Mouse (Mus musculus): ENCODE measurements around the gene Gatd1.
"Not testable (repeated sequence)": the region's sequence is repeated elsewhere in the genome, so short reads cannot be mapped to it uniquely, and the experiment has no call there.

Gene Gatd1

GRCm38 (mm10) chr7:141426948-141427730, 13.2 kb upstream of the Gatd1 start:
- no peak for DNase-seq (ENCODE audit: low spot score)

- no peak for DNase-seq (ENCODE audit: low spot score)
Measured at GRCm38 (mm10) chr7:141423811-141424210, 9.9 kb upstream of the Gatd1 start.

GRCm38 (mm10) chr7:141420030-141420702, 6.2 kb upstream of the Gatd1 start:
- no peak for DNase-seq (ENCODE audit: low spot score)

DNA sequence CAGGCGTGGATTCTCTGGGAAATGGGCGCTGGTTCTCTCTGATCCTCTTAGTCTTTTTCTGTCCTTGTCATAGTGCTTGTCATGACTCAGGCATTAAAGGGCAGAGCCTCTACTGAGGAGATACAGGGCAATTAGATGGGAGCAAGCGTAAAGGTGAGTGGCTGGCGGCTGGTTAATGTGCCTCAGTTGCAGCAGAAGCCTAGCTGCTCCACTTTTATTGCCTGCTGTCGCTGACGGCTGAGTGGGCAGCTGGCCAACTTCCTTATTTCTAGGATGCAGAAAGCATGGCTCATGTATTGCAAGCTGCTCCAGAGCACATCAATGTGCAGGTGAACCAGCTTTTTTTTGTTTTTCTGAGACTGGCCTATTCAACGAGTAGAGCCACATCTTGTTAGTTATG, 5.0 kb upstream of the Gatd1 start:
- DNase-seq (ENCODE audit: low spot score), result no peak

DNA sequence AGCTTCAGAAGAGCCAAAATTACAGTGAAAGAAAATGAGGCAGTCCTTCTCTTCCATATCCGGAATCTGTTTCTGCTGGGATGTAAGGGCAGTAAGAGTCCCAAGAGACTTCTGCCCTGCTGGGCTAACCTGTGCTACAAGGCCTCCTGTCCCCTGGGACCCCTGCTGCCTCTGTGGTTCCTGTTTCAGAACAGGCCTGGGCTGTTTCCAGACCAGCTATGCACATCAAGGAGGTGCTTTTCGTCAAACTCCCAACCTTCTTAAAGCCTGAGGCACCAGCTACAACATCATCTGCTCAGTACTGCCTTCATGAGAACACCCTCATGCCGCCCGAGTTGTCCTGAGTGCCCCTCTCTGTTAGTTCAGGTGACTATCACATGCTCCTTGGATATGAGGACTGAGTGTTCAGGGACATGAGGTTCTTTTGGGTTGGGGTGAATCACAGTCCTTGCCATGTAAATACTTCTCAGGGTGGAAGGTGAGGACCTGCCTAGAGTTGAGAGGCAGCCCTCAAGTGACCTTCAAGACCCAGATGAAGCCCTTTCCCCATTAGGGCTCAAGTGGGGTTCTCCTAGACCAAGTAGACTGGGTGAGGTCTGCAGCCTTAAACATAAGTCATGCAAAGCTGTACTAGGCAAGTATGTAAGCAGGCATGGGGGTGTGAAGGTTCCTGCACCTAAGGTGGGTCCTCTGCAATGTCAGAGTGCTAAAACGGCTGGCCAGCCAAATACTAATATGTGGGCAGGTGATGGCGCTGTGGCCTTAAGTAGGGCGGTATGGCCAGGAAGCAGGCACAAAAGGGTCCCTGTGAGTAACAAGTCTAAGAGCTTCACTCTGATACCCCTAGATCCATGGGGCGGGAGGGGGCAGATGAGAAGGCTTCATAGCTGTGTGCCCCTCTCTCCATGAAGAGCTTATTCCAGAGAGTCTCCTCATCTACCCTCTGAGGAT, 4.1 kb upstream of the Gatd1 start:
- no peak for DNase-seq (ENCODE audit: low spot score)

DNA sequence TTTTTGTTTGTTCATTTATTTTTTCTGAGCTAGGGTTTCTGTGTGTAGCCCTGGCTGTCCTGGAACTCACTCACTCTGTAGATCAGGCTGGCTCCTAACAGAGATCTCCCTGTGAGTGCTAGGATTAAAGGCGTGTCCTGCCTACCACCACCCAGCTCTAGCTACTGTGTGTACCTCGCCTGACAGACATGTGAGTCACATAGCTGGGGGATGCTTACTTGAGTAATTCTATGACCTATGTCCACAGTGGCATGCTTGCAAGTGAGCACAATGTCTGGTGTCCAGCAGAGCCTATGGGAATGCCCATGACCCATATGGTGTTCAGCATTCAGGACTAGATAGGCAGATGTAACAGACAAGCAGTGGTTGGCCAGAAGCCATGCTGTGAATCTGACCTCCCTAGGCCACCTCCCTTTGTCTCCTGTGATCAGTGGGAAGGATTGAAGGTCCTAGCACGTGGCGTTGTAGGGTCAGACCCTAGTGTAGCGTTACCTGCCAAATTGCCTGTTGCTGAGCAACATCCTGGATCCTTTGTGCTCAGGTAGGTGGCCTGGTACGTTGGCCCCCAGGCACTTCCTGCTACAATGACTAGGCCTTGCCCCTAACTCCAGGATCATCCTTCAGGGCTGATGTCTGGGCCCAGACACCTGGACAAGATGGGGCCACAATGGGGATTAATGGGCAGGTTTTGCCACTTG, 2.4 kb upstream of the Gatd1 start:
- DNase-seq (ENCODE audit: low spot score), result no peak

DNA sequence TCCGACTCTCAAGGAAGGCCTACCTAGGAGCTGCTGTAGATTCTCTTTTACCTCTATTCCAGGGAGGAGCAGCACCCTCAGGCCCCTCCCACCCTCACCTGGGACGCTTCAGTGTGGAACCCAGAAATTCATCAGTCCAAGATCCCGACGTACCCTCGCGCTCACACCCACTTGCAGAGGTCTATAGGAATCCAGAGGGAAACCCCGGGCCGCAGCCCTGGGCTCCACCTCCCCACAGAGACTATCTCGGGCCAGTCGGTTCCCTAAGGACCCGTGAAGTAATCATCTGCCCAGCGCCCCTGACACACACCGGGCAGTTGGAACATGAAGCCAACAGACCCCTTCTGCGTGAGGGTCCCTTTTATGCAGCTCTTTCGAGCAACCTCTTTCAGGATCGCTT, 605 bp downstream of the Gatd1 start:
- no peak for DNase-seq (ENCODE audit: low spot score)

DNA sequence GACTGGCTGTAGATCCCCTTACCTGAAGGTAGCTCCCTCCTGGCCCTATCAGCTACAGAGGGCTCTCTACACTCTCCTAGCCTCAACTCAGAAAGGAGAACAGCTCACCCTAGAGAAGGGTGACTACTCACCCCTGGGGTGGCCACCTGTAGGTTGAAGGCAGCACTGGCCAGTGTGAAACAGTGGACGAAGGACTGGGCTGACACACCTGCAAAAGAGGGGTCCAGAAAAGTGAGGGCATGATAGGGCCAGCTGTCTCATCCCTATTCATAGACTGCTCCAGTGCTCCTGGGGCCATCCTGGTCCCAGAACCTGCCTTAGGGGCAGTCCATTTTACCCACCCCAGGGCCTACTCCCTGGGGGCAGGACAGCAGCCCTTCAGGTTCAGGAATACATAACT, 2.3 kb downstream of the Gatd1 start:
- no peak for DNase-seq (ENCODE audit: low spot score)

DNA sequence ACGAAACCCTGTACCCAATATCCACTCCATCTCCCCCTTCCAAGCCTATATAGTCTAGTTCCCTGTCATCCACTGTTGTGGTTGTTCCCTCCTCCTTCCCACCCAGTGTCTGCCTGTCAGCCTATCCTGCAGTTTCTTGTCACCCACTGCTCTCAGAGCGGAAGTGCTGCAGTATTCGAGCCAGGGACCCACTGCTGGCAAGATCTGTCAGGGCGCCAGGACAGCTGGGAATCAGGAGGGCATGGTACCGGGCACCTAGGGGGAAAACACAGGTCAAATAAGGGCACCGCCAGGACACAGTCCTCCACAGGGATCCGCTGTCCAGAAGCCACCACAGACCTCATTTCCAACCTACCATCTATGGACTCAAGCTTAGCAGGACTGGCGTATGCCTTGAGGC, 3.3 kb downstream of the Gatd1 start:
- DNase-seq (ENCODE audit: low spot score), result no peak

DNA sequence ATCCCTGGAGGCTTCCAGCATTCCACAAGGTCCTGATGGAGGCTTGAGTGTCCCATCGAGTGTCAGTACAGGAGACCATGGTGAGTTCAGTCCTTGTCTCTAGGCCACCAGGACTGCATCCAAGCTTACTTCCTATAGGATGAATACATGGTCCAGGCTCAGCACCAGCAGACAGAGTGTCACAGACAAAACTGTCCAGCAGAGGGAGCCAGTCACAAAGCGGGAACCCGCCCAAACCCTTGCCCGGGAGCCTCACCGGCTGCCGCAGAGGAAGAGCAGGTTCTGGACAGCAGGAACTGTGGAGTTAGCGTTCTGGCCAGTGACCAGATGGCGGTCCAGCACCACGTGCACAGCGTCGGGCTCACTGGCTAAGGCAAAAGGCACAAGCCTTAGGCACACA, 5.1 kb downstream of the Gatd1 start:
- peak; percentile 79 for DNase-seq (ENCODE audit: low spot score)

- not testable (repeated sequence) for DNase-seq (ENCODE audit: low spot score)
Measured at GRCm38 (mm10) chr7:141407670-141408069, 6.3 kb downstream of the Gatd1 start.

DNA sequence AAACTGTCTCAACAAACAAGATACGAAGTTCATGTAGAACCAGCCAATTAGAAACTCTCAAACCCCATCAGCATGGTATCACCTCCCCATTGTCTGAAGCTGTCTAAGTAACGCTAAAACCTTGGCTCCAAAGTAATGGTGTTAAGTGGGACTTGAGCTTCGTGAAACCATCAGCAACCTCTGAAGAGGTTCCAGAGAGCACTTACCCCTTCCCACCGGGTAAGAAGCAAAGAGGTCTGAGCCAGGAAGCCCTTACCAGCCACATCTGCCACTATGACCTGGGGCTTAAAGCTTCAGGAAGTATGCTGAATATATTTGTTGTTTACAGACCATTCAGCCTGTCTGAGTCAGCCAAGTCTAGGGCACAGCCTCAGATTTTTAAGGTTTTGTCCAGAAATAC, 8.5 kb downstream of the Gatd1 start:
- DNase-seq (ENCODE audit: low spot score), result no peak

DNA sequence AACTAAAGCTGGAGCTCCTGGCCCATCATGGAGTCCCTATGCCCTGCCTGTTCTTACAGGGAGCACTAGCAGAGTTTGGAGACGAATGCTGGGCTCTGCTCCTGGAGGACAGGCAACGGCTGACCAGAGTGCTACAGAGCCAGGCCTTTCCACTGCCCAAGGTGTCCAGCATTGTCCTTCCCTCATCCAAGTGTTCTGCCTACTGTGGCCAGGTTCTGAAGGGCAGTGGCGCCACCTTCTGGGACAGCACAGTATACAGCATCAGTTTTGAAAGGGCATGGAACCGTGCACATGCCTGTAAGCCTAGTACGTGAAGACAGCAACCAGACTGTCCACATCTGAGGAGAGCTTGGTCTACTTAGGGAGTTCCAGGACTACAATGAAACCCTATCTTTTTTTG, 10.6 kb downstream of the Gatd1 start:
- DNase-seq (ENCODE audit: low spot score), result no peak

- no peak for DNase-seq (ENCODE audit: low spot score)
Measured at GRCm38 (mm10) chr7:141395348-141395747, 18.6 kb downstream of the Gatd1 start.

DNA sequence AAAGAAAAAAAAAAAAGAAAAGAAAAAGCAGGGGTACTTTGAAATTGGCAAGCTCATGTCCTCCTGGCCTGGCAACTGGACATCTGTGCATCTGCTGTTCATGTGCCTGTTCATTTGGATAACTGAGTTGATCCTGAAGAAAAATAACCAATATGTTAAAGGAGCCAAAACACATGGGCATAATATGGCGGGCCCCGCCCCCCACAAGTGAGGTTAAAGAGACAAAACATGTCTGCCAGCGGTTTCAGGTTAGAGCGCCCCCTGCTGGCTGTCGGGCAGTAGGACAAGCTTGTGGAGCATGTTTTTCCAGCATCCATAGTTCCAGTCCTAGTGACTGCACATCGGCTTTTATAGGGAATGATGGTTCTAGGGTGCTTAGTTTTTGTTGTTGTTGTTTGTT, 19.2 kb downstream of the Gatd1 start:
- DNase-seq (ENCODE audit: low spot score), result no peak

DNA sequence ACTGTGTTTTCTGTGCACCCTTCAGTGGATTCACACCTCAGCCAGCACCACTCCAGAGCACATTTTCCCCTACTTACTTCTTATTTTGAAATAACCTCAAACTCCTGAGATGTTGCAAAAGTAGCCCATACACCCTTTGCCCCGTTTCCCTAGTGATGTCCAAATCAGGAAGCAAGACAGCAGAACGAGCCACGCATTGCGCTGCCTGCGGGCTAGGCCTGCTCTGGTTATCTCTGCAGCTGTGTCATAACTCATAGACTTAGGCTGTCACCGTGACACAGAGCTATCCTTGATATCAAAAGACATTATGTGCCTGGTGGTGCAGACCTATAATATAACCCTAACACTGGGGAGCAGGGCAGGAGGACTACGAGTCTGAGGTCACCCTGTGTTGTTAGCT, 19.8 kb downstream of the Gatd1 start:
- DNase-seq (ENCODE audit: low spot score), result no peak

DNA sequence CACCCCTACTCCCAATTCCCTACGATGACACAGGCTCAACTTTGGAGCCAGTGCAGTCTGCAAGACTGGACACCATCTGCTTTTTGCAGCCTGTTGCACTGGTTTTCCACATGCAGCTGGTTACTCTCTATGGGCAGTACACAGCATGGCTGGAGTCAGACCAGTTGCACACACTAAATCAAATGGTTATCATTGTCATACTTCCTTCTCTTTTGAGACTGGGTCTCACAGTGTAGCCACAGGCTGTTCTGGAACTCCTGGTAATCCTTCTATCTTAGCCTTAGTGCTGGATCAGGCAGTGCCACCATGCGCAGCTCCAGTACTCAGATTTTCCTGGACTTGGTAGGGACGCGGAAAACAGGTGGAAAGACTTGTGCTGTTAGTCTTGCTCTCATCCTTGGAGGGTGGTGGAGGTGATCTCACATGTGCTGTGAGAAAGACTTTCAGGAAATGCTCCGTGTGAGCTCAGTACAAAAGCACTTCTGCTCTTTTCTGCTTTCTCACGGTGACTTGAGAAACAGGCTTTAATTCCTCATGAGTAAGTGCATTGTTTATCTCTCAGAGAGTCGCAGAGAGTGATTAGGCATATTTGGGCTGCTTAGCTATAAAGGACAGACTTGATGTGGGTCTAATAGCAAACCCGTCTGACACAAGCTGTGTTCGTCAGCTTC, 21.2 kb downstream of the Gatd1 start:
- DNase-seq (ENCODE audit: low spot score), result no peak

- DNase-seq (ENCODE audit: low spot score), result peak; percentile 93
Measured at GRCm38 (mm10) chr7:141391625-141392551, 22.0 kb downstream of the Gatd1 start, which contains the start of gene Taldo1. Taldo1 (plus strand) TSS chr7:141392199.

- DNase-seq (ENCODE audit: low spot score), result no peak
Measured at GRCm38 (mm10) chr7:141390326-141391259, 23.3 kb downstream of the Gatd1 start.

All from left cerebral cortex, adult 11 months (tissue).